Mouse (Mus musculus) myocyte (in vitro differentiated cells): ENCODE measurements around the gene Rpgrip1l.

Source experiments
- CEBPB ChIP-seq: IDR thresholded peaks from 2 replicates; pipeline ENCODE4 v1.6.1; 2011; ENCODE audit warnings: mild to moderate bottlenecking, moderate library complexity; ENCODE audit not compliant: poor library complexity, insufficient read depth, severe bottlenecking
- E2F4 ChIP-seq: IDR thresholded peaks from one replicate; pipeline ENCODE4 v1.6.1; 2011; ENCODE audit warnings: mild to moderate bottlenecking, control low read depth, moderate library complexity; ENCODE audit not compliant: insufficient read depth
- MAX ChIP-seq: IDR thresholded peaks from one replicate; pipeline ENCODE4 v1.6.1; 2011; ENCODE audit warnings: low read depth, mild to moderate bottlenecking, control low read depth
- MYOD1 ChIP-seq, 3 experiments: IDR thresholded peaks; one replicate each; pipeline ENCODE4 v1.6.1; 2011; ENCODE audit warnings: control low read depth in 2 of 3, low read depth in 2 of 3, mild to moderate bottlenecking in 2 of 3, moderate library complexity in 1 of 3; ENCODE audit not compliant: insufficient read length in 2 of 3, control insufficient read depth in 1 of 3
- MYOG ChIP-seq, 3 experiments: IDR thresholded peaks; one replicate each; pipeline ENCODE4 v1.6.1; 2011; ENCODE audit warnings: control low read depth in 2 of 3, low read depth in 2 of 3, mild to moderate bottlenecking in 2 of 3; ENCODE audit not compliant: insufficient read length in 2 of 3, control insufficient read depth in 1 of 3, insufficient read depth in 1 of 3
- POLR2A ChIP-seq: IDR thresholded peaks from one replicate; pipeline ENCODE4 v1.6.1; 2011; ENCODE audit warnings: low read depth, mild to moderate bottlenecking, control low read depth, moderate library complexity; ENCODE audit not compliant: insufficient read length
- POLR2AphosphoS2 ChIP-seq: IDR thresholded peaks from one replicate; pipeline ENCODE4 v1.6.1; 2011; ENCODE audit warnings: low read depth, control low read depth; ENCODE audit not compliant: insufficient read length
- SRF ChIP-seq: IDR thresholded peaks from one replicate; pipeline ENCODE4 v1.6.1; 2011; ENCODE audit warnings: low read depth; ENCODE audit not compliant: control insufficient read depth, insufficient read length
- TCF12 ChIP-seq: IDR thresholded peaks from one replicate; pipeline ENCODE4 v1.6.1; 2011; ENCODE audit warnings: mild to moderate bottlenecking, control low read depth; ENCODE audit not compliant: poor library complexity, insufficient read depth, severe bottlenecking
- TCF3 ChIP-seq: IDR thresholded peaks from one replicate; pipeline ENCODE4 v1.6.1; 2011; ENCODE audit warnings: low read depth, control low read depth; ENCODE audit not compliant: insufficient read length
- USF1 ChIP-seq: IDR thresholded peaks from one replicate; pipeline ENCODE4 v1.6.1; 2011; ENCODE audit warnings: low read depth, mild to moderate bottlenecking, control low read depth, moderate library complexity

GRCm38 (mm10) chr8:91177708-91178107, 135.4 kb downstream of the Rpgrip1l start:
- no peak for TF ChIP-seq POLR2A
- TF ChIP-seq E2F4, result no peak
- TF ChIP-seq TCF12, result no peak
- no peak for TF ChIP-seq MYOG (IDR thresholded peaks at IDR 0.05; ENCODE audit: control insufficient read depth in 1 of 3, insufficient read depth in 1 of 3, insufficient read length in 2 of 3, low read depth in 2 of 3)
- TF ChIP-seq USF1, result no peak
- TF ChIP-seq MAX, result no peak
- TF ChIP-seq POLR2AphosphoS2, result no peak
- no peak for TF ChIP-seq MYOD1 (IDR thresholded peaks at IDR 0.05; ENCODE audit: control insufficient read depth in 1 of 3, insufficient read length in 2 of 3, low read depth in 2 of 3)
- no peak for TF ChIP-seq CEBPB
- no peak for TF ChIP-seq SRF
- TF ChIP-seq TCF3, result no peak
